Mouse (Mus musculus) midbrain, embryonic 14.5 days (tissue): ENCODE results near the gene Gpank1. TPM values are rescaled to one million over a fixed set of nuclear protein-coding genes. Genes with fewer than 3 reads are reported as not detected.

ENCODE experiments used
- ATAC-seq: fragments of 200-750 bp; cut with Nextera tagmentation; 2 replicates; pipeline ENCODE4 v1.8.0; 2017; ENCODE audit warnings: moderate number of reproducible peaks, moderate library complexity; ENCODE audit not compliant: low FRiP score, low TSS enrichment
- DNase-seq: peaks from one replicate; pipeline ENCODE4 v3.0.0-alpha.2; 2015
- H3K27ac ChIP-seq: fragments of 300-500 bp; sonication (generic); replicated peaks from 2 replicates; pipeline ENCODE4 v1.5.1; 2014; ENCODE audit warnings: mild to moderate bottlenecking, low read depth, low read length, moderate library complexity
- H3K27me3 ChIP-seq: fragments of 300-500 bp; sonication (generic); 2 replicates; pipeline ENCODE4 v1.6.1; 2014; ENCODE audit warnings: low read length, control low read depth, mixed read lengths; ENCODE audit not compliant: control insufficient read depth, insufficient read depth
- H3K36me3 ChIP-seq: fragments of 300-500 bp; sonication (generic); 2 replicates; pipeline ENCODE4 v1.6.1; 2014; ENCODE audit warnings: low read length, control low read depth; ENCODE audit not compliant: control insufficient read depth, insufficient read depth
- H3K4me1 ChIP-seq: fragments of 300-500 bp; sonication (generic); 2 replicates; pipeline ENCODE4 v1.6.1; 2014; ENCODE audit warnings: mild to moderate bottlenecking, antibody characterized with exemption, low read length, control low read depth; ENCODE audit not compliant: control insufficient read depth, insufficient read depth
- H3K4me2 ChIP-seq: fragments of 300-500 bp; sonication (generic); 2 replicates; pipeline ENCODE4 v1.6.1; 2014; ENCODE audit warnings: mild to moderate bottlenecking, low read length, moderate library complexity
- H3K4me3 ChIP-seq: fragments of 300-500 bp; sonication (generic); replicated peaks from 2 replicates; pipeline ENCODE4 v1.5.1; 2014; ENCODE audit warnings: low read depth, low read length
- H3K9ac ChIP-seq: fragments of 300-500 bp; sonication (generic); replicated peaks from 2 replicates; pipeline ENCODE4 v1.6.1; 2014; ENCODE audit warnings: mild to moderate bottlenecking, low read length, moderate library complexity
- H3K9me3 ChIP-seq: fragments of 300-500 bp; sonication (generic); 2 replicates; pipeline ENCODE4 v1.6.1; 2016; ENCODE audit warnings: low read length, control low read depth, mixed read lengths; ENCODE audit not compliant: control insufficient read depth
- WGBS: fragments of 180-500 bp; shearing (Covaris S2); extraction: QIAGEN DNeasy Blood & Tissue Kit; methylation state at CpG from one replicate; pipeline ENCODE4 v1.1.7; 2014; 5-methylcytosine and 5-hydroxymethylcytosine counted together
- polyA plus RNA-seq: library from polyadenylated mRNA; unstranded; fragments of >200 nt; fragmentation: Nextera tagmentation; extraction: Ambion mirVana; gene quantifications from 2 replicates; pipeline ENCODE4 v1.2.1, GENCODE M21; 2014

The Gpank1 gene
- polyA plus RNA-seq, 1 experiment from 2014 or later, result 24.2 TPM

DNA sequence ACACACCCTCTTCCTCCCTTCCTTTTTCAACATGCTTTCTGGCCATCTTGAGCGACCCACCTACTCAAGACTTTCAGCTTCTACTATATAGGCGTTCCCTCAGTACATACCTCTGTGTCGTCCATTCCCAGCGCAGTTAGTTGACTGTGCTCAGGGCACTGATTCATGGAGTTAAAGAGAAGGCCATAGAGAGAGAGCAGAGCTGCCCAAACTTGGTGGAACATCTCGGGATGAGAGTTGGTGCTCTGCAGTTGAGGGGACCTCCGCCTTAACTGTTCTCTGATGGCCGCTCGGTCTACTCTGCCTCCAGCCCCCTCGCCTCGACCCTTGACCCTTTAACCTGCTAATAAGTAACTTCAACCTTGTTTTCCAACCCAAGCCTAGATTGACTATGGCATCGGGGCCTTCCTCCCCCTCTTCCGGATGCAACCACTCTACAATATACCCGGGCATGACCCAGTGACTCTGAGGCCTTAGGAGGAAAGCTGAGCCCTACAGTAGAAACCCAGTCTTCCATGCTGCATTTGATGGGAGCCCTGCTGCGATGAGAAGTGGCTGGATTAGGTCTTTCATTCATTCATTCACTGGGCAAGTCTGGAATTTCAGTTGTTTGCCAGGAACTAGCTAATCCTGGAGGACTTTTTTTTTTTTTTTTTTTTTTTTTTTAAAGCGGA, 10.4 kb downstream of the Gpank1 start, which contains the start of gene Apom:
Apom (minus strand) TSS at position 551 of the 674 bp plus-strand sequence.
- no peaks in the 10 kb centered on the region for H3K9me3 ChIP-seq
- no peaks in the 10 kb centered on the region for H3K27me3 ChIP-seq
- H3K36me3 ChIP-seq, result peaks cover 8% of the 10 kb centered on the region; the same call in 1 of the 2 replicates
- no peak within 1 kb of the TSS for H3K27ac ChIP-seq
- DNase-seq (no peak), ATAC-seq (no peak)
- no peak within 1 kb of the TSS for H3K4me3 ChIP-seq
- no peak within 1 kb of the TSS for H3K9ac ChIP-seq
- H3K4me2 ChIP-seq, result no peak within 1 kb of the TSS
- WGBS, result 88% methylated on average over 15 of the region's 15 CpGs
- peaks cover 10% of the 10 kb centered on the region for H3K4me1 ChIP-seq

GRCm38 (mm10) chr17:35132174-35132560, 10.9 kb downstream of the Gpank1 start:
- H3K4me3 ChIP-seq, result no peak overlapping the region
- no peaks in the 10 kb centered on the region for H3K27me3 ChIP-seq
- ATAC-seq (no peak), DNase-seq (no peak)
- peaks cover 8% of the 10 kb centered on the region; the same call in 1 of the 2 replicates for H3K36me3 ChIP-seq
- H3K9me3 ChIP-seq, result no peaks in the 10 kb centered on the region
- no peak overlapping the region for H3K9ac ChIP-seq
- no peak overlapping the region for H3K4me2 ChIP-seq
- no peak overlapping the region for H3K27ac ChIP-seq
- peaks cover 11% of the 10 kb centered on the region for H3K4me1 ChIP-seq
- 86% methylated on average over 3 of the region's 3 CpGs for WGBS

GRCm38 (mm10) chr17:35133517-35133916, 12.3 kb downstream of the Gpank1 start:
- 95% methylated on average over 7 of the region's 7 CpGs for WGBS
- H3K9ac ChIP-seq, result no peak overlapping the region
- H3K4me1 ChIP-seq, result peaks cover 13% of the 10 kb centered on the region
- no peak for DNase-seq
- H3K9me3 ChIP-seq, result no peaks in the 10 kb centered on the region
- ATAC-seq, result no peak
- peaks cover 12% of the 10 kb centered on the region for H3K36me3 ChIP-seq
- H3K27ac ChIP-seq, result no peak overlapping the region
- H3K27me3 ChIP-seq, result no peaks in the 10 kb centered on the region
- H3K4me3 ChIP-seq, result no peak overlapping the region
- H3K4me2 ChIP-seq, result no peak overlapping the region

DNA sequence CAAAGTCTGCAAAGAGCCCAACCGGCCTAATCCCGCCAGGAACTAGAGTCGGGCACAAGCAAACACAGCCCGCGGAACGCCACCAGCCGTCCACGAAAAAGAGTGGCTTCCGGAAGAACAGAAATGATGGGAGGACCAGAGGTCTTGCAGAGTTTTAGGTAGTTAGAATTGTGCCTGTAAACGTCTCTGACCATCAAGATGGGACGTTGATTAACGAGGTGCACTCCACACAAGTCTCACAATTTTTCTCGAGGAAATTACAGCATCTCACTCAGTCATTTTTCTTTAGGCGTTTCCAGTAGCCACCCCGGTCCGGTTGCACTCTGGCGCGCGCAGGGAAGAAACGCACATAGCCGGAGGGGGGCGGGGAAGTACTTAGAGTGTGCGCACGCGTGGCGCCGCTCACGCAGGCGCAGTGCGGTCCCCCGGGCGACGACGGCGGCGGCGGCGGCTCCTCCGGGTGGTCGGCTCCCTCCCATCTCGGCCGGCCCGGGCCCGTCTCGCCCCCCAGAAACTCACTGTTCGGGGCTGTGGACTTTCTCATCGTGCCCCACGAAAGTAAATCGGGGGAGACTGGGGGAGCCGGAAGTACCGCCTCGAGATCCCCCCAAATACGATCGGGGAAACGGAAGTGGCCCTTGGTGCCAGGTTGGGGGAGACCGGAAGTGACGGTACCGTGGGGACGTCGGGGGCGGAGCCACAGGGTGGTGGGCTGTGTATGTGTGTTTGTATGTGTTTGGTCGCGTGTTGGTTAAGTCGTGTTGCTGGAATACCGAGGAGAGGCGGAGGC, 13.7 kb downstream of the Gpank1 start, which contains the start of gene Bag6:
Bag6 (plus strand) TSS at position 378 of the 790 bp plus-strand sequence.
- WGBS, result under 1% methylated on average over 66 of the region's 66 CpGs
- DNase-seq, result peak; percentile 99
- Histone ChIP-seq H3K27ac (peak within 1 kb of the TSS; percentile 96), H3K36me3 (peaks cover 23% of the 10 kb centered on the region), H3K4me3 (peak within 1 kb of the TSS; percentile 75), H3K9ac (peak within 1 kb of the TSS; percentile 75), H3K27me3 (no peaks in the 10 kb centered on the region), H3K9me3 (no peaks in the 10 kb centered on the region), H3K4me1 (peaks cover 13% of the 10 kb centered on the region), H3K4me2 (peak within 1 kb of the TSS; percentile 92)
- ATAC-seq, result peak; percentile 95

GRCm38 (mm10) chr17:35135591-35136320, 14.5 kb downstream of the Gpank1 start:
- H3K4me2 ChIP-seq, result peak overlapping the region; percentile 92
- peak overlapping the region; percentile 96 for H3K27ac ChIP-seq
- no peaks in the 10 kb centered on the region for H3K27me3 ChIP-seq
- H3K36me3 ChIP-seq, result peaks cover 26% of the 10 kb centered on the region
- no peak for DNase-seq
- peak overlapping the region; percentile 75 for H3K4me3 ChIP-seq
- H3K4me1 ChIP-seq, result peaks cover 13% of the 10 kb centered on the region
- H3K9me3 ChIP-seq, result no peaks in the 10 kb centered on the region
- under 1% methylated on average over 42 of the region's 43 CpGs for WGBS
- ATAC-seq, result peak; percentile 75
- peak overlapping the region; percentile 75 for H3K9ac ChIP-seq

DNA sequence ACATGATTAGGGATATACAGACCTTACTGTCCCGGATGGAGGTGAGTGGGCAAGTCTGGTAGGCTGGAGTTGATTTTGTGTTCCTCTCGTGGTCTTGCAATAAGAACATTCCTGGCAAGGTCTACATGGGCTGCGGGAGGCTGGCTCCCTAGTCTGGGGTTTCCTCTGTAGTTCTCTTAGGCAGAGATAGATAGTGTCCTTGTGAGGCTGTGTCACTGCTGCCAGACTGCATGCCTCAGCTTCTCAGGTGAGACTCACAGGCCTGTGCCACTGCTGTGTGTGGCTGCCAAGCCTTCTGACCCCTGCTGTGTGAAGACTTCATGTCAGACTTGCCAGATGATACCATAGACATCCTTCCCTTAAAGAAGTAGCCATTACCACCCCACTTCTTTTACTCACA, 18.0 kb downstream of the Gpank1 start:
- WGBS, result 97% methylated on average over 3 of the region's 3 CpGs
- H3K36me3 ChIP-seq, result peaks cover 61% of the 10 kb centered on the region
- ATAC-seq (no peak), DNase-seq (no peak)
- peaks cover 13% of the 10 kb centered on the region for H3K4me1 ChIP-seq
- H3K4me3 ChIP-seq, result no peak overlapping the region
- no peak overlapping the region for H3K4me2 ChIP-seq
- H3K27ac ChIP-seq, result no peak overlapping the region
- no peak overlapping the region for H3K9ac ChIP-seq
- no peaks in the 10 kb centered on the region for H3K9me3 ChIP-seq
- H3K27me3 ChIP-seq, result no peaks in the 10 kb centered on the region

DNA sequence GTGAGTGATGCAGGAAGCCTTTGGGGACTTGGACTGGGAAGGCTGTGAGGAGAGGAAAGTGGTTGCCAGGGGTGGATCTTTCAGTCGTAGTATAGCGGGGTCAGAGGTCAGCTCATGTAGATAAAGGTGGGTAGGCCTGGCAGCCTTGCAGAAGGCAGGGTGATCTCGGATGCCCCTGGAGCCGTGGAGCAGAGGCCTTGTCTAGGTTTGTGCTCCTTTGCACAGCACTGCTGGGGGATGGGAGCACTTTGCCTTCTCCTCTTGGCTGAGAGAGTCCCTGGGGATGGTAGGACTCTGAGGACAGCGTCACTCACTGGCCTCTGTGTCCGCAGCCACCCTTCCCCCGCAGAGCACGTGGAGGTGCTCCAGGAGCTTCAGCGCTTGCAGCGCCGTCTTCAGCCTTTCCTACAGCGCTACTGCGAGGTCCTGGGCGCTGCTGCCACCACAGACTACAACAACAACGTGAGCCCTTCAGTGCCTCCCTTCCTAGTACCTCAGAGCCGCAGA, 19.3 kb downstream of the Gpank1 start:
- H3K27ac ChIP-seq, result no peak overlapping the region
- H3K4me2 ChIP-seq, result no peak overlapping the region
- no peaks in the 10 kb centered on the region for H3K9me3 ChIP-seq
- ATAC-seq, result no peak
- peaks cover 13% of the 10 kb centered on the region for H3K4me1 ChIP-seq
- no peak overlapping the region for H3K4me3 ChIP-seq
- peaks cover 74% of the 10 kb centered on the region for H3K36me3 ChIP-seq
- WGBS, result 82% methylated on average over 16 of the region's 16 CpGs
- no peaks in the 10 kb centered on the region for H3K27me3 ChIP-seq
- no peak overlapping the region for H3K9ac ChIP-seq
- no peak for DNase-seq

- Histone ChIP-seq H3K27ac (no peak overlapping the region), H3K9ac (no peak overlapping the region), H3K9me3 (no peaks in the 10 kb centered on the region), H3K4me3 (no peak overlapping the region), H3K36me3 (peaks cover 88% of the 10 kb centered on the region), H3K27me3 (no peaks in the 10 kb centered on the region), H3K4me2 (no peak overlapping the region), H3K4me1 (peaks cover 4% of the 10 kb centered on the region)
- DNase-seq (no peak), ATAC-seq (no peak)
- WGBS, result 89% methylated on average over 6 of the region's 6 CpGs
Observed at GRCm38 (mm10) chr17:35141971-35142370, 20.7 kb downstream of the Gpank1 start.
